ENCODE assay signal across 8 mouse cellular contexts in the genomic region with DNA sequence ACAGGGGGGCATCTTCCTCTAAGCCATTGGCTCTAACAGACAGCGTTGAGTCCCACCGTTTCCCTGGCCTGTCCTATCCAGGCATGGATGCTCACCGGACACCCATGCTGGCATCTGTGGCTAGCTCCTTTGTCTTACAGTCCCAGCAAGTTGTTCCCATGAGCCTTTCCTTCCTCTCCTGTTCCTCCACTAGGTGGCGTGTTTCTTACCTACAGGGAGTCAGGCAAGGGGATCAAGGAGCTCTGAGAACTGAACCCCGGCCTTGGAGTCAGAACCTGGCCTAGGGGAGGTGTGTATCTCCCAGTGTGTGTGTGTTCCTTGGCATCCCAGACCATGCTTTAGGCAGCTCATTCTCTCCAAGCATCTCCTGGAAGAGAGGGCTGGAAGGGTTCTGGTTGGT. TPM values are rescaled to one million over a fixed set of nuclear protein-coding genes. Genes with fewer than 3 reads are reported as not detected.
A peak's percentile ranks its signal among the peaks of the same experiment; 100 is the strongest.
DNase-seq lines count a peak whose midpoint lies in the region; ATAC-seq and TF ChIP-seq lines count a peak whose summit lies in the region.
"Had no signal": no experiment of that assay in that cellular context is flagged by ENCODE, and none has a peak within 500 bp of the region (broad histone marks: within the 10 kb centered on the region; RNA-seq: fewer than 3 reads in every experiment).

No protein-coding gene starts in this region.

- H3K27ac ChIP-seq in left cerebral cortex, adult 2 months = no peak overlapping the region
- H3K27ac ChIP-seq in limb, embryonic 10.5 days = no peak overlapping the region
- no peak overlapping the region for H3K27ac ChIP-seq in intestine, embryonic 16.5 days (ENCODE audit: low read length)

- ATAC-seq in intestine, embryonic 16.5 days = no peak

- H3K27me3 ChIP-seq in limb, embryonic 10.5 days (ENCODE audit: low read depth, poor library complexity, severe bottlenecking) = peaks cover 57% of the 10 kb centered on the region
- H3K27me3 ChIP-seq in intestine, embryonic 16.5 days (replicated peaks; ENCODE audit: control insufficient read depth, insufficient read depth, low read length) = peaks cover 5% of the 10 kb centered on the region; the same call in 1 of the 2 replicates

- peak; percentile 65 for TF ChIP-seq CTCF in left cerebral cortex, adult 2 months (IDR thresholded peaks at IDR 0.05)

- peaks cover 6% of the 10 kb centered on the region; the same call in 1 of the 2 replicates for H3K4me1 ChIP-seq in limb, embryonic 10.5 days
- no peaks in the 10 kb centered on the region for H3K4me1 ChIP-seq in intestine, embryonic 16.5 days (ENCODE audit: control insufficient read depth, insufficient read depth, low read length)

- no peak overlapping the region for H3K4me2 ChIP-seq in intestine, embryonic 16.5 days (ENCODE audit: low read depth, low read length)

- no peak for DNase-seq in left cerebral cortex, adult 2 months (ENCODE audit: extremely low spot score in 1 of 2, low spot score in 2 of 2)
- DNase-seq in left cerebral cortex, postnatal 4 days = no peak
- peak; percentile 68 for DNase-seq in MEL-GATA-1-ER (ENCODE audit: extremely low read depth, low read depth)
- DNase-seq in c-Kit-positive CD71-positive TER-119-negative erythroid progenitor cells, embryonic 14.5 days (ENCODE audit: low read depth) = peak; percentile 63
- peak; percentile 51 for DNase-seq in limb, embryonic 10.5 days (ENCODE audit: low spot score)
- DNase-seq in right cerebral cortex, postnatal 36 days (ENCODE audit: low spot score in 2 of 2) = no peak

- H3K9ac ChIP-seq in intestine, embryonic 16.5 days (ENCODE audit: low read depth, low read length) = no peak overlapping the region

- no peaks in the 10 kb centered on the region for H3K9me3 ChIP-seq in limb, embryonic 10.5 days (replicated peaks)
- H3K9me3 ChIP-seq in intestine, embryonic 16.5 days (ENCODE audit: control insufficient read depth, low read length) = no peaks in the 10 kb centered on the region

- intact Hi-C loops in left cerebral cortex, adult 2 months (cut with DNase I) = loop anchor here (5.0 kb wide), 1 partner anchor 43 kb away; no protein-coding TSS in a partner anchor
- intact Hi-C loops in left cerebral cortex, postnatal 4 days (cut with DNase I) = no loop called here

- 12% methylated on average over 5 of the region's 5 CpGs for WGBS in limb, embryonic 10.5 days
- 11% methylated on average over 5 of the region's 5 CpGs for WGBS in intestine, embryonic 16.5 days

- H3K4me3 ChIP-seq in left cerebral cortex, adult 2 months = no peak overlapping the region
- H3K4me3 ChIP-seq in limb, embryonic 10.5 days = no peak overlapping the region
- H3K4me3 ChIP-seq in intestine, embryonic 16.5 days (ENCODE audit: low read length) = no peak overlapping the region

- H3K36me3 ChIP-seq in limb, embryonic 10.5 days = no peaks in the 10 kb centered on the region
- H3K36me3 ChIP-seq in intestine, embryonic 16.5 days (ENCODE audit: control insufficient read depth, insufficient read depth, low read length) = no peaks in the 10 kb centered on the region

RNA-seq across cellular contexts. Expression of gene Epha8, which starts 27.7 kb away (rescaled TPM):
- 1 to 10 TPM; 3.5 to 4.6 TPM for total RNA-seq in left cerebral cortex, adult 2 months (2021)
- 10 to 100 TPM; 21.6 to 23.0 TPM for total RNA-seq in left cerebral cortex, postnatal 4 days (2021)
- polyA plus RNA-seq in limb, embryonic 10.5 days (2016; fragmentation: Nextera tagmentation; extraction: Ambion mirVana) = 0.29 and 0.55 TPM in 2 replicates
- 0.33 and 0.54 TPM in 2 replicates for polyA plus RNA-seq in intestine, embryonic 16.5 days (2015; fragmentation: Nextera tagmentation; extraction: Ambion mirVana)
- polyA plus RNA-seq: lung, embryonic 16.5 days had no signal

RNA-seq across cellular contexts. Expression of gene C1qa, which starts 30.3 kb away (rescaled TPM):
- 10 to 100 TPM; 44.5 to 48.3 TPM for total RNA-seq in left cerebral cortex, adult 2 months (2021)
- 10 to 100 TPM; 12.5 to 14.2 TPM for total RNA-seq in left cerebral cortex, postnatal 4 days (2021)
- polyA plus RNA-seq in limb, embryonic 10.5 days (2016; fragmentation: Nextera tagmentation; extraction: Ambion mirVana) = 2.4 and 3.8 TPM in 2 replicates
- polyA plus RNA-seq in intestine, embryonic 16.5 days (2015; fragmentation: Nextera tagmentation; extraction: Ambion mirVana) = 60.4 and 60.6 TPM in 2 replicates

RNA-seq across cellular contexts. Expression of gene C1qc, which starts 36.1 kb away (rescaled TPM):
- 10 to 100 TPM; 41.2 to 45.1 TPM for total RNA-seq in left cerebral cortex, adult 2 months (2021)
- total RNA-seq in left cerebral cortex, postnatal 4 days (2021) = 10 to 100 TPM; 11.3 to 14.8 TPM
- 2.8 and 5.9 TPM in 2 replicates for polyA plus RNA-seq in limb, embryonic 10.5 days (2016; fragmentation: Nextera tagmentation; extraction: Ambion mirVana)
- 28.4 and 32.9 TPM in 2 replicates for polyA plus RNA-seq in intestine, embryonic 16.5 days (2015; fragmentation: Nextera tagmentation; extraction: Ambion mirVana)

RNA-seq across cellular contexts. Expression of gene C1qb, which starts 42.9 kb away (rescaled TPM):
- 10 to 100 TPM; 57.5 to 60.3 TPM for total RNA-seq in left cerebral cortex, adult 2 months (2021)
- 10 to 100 TPM; 15.3 to 17.2 TPM for total RNA-seq in left cerebral cortex, postnatal 4 days (2021)
- polyA plus RNA-seq in limb, embryonic 10.5 days (2016; fragmentation: Nextera tagmentation; extraction: Ambion mirVana) = 10.6 TPM in 2 replicates
- polyA plus RNA-seq in intestine, embryonic 16.5 days (2015; fragmentation: Nextera tagmentation; extraction: Ambion mirVana) = 76.3 and 77.6 TPM in 2 replicates

Comparison
In these comparisons a context has a peak if more than half of its experiments do, and no peak if none do; other contexts are left out.
1. RNA of gene Epha8, which starts 27.7 kb away (total RNA-seq): 21.6 to 23.0 TPM in left cerebral cortex, postnatal 4 days; 3.5 to 4.6 TPM in left cerebral cortex, adult 2 months; every median in the first group is over 4 times any median in the second.
2. DNase-seq: peak in MEL-GATA-1-ER (single experiment), c-Kit-positive CD71-positive TER-119-negative erythroid progenitor cells, embryonic 14.5 days (single experiment) and limb, embryonic 10.5 days (single experiment); none in left cerebral cortex, adult 2 months (0 of 2), left cerebral cortex, postnatal 4 days (single experiment) and right cerebral cortex, postnatal 36 days (0 of 2).